Mouse (Mus musculus): ENCODE data around the gene Sfxn5. TPM values are rescaled to one million over a fixed set of nuclear protein-coding genes. Genes with fewer than 3 reads are reported as not detected.
A peak's percentile ranks its signal among the peaks of the same experiment; 100 is the strongest.

The Sfxn5 gene
- 6.7 and 7.7 TPM in 2 replicates for polyA plus RNA-seq (2015; fragmentation: Nextera tagmentation; extraction: Ambion mirVana)

DNA sequence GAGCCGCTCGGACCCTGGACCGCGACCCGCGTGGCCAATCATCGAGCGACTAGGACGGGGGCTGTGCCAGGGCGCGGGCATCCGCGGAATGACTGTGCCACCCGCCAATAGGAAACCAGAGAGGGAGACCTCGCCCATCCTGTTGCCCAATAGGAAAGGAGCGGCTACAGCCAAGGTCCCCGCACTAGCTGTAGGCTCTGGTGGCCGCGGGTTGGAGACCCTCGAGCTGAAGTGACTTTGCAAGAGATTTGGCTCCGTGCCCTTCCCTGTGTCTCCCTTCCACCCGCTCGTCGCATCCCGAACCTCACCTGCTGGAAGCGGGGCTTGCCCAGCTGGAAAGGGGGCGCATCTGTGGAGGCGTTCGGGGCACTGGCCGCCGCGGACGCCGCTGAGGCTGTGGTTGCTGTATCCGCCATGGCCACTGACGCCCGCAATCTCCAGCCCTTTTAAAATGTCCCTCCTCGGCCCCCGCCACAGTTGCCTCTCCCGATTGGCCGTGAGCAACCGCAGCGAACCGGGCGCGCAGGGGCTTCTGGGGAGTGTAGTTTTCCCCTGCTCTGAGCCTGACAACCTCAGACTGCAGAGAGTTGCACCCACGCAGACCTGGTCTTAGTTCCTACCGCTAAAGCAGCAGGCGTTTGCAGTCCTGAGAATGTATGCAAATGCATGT, at the start of gene Sfxn5:
Gene Sfxn5 (minus strand): TSS at position 423 of the 670 bp plus-strand sequence.
- WGBS = under 1% methylated on average over 49 of the region's 49 CpGs
- Histone ChIP-seq H3K27ac (peak within 1 kb of the TSS; percentile 93), H3K27me3 (replicated peaks) (no peaks in the 10 kb centered on the region), H3K4me1 (replicated peaks) (peaks cover 16% of the 10 kb centered on the region), H3K9me3 (no peaks in the 10 kb centered on the region), H3K36me3 (no peaks in the 10 kb centered on the region), H3K4me3 (replicated peaks) (peak within 1 kb of the TSS; percentile 57), H3K9ac (peak within 1 kb of the TSS; percentile 61), H3K4me2 (replicated peaks) (peak within 1 kb of the TSS; percentile 96)
- peak; percentile 97 for ATAC-seq

DNA sequence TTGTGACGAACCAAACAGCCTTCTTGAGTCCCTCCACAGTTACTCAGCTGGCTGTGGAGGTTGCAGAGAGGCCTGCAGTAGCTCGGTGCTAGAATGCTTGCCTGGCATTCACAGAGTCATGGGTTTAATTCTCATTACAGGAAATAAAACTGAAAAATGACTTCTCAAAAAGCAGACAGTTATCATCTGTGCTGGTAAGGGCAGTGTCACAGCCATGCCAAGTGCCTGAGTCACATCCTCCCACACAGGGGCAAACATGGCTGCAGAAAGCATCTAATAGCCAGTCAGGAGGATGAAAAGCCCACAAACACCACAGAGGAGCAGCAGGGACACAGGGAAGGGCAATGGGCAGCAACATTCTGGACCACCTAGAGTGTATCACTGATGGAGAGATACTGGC, 49.6 kb upstream of the Sfxn5 start:
- ATAC-seq = no peak
- no peak overlapping the region for H3K9ac ChIP-seq
- no peaks in the 10 kb centered on the region for H3K36me3 ChIP-seq
- peaks cover 6% of the 10 kb centered on the region; the same call in 1 of the 2 replicates for H3K4me1 ChIP-seq (replicated peaks)
- no peak overlapping the region for H3K27ac ChIP-seq
- no peak overlapping the region for H3K4me3 ChIP-seq (replicated peaks)
- 84% methylated on average over 2 of the region's 2 CpGs for WGBS
- no peaks in the 10 kb centered on the region for H3K27me3 ChIP-seq (replicated peaks)
- no peak overlapping the region for H3K4me2 ChIP-seq (replicated peaks)
- H3K9me3 ChIP-seq = no peaks in the 10 kb centered on the region

GRCm38 (mm10) chr6:85381648-85382020, 48.4 kb upstream of the Sfxn5 start:
- H3K4me3 ChIP-seq (replicated peaks) = no peak overlapping the region
- 85% methylated on average over 10 of the region's 10 CpGs for WGBS

DNA sequence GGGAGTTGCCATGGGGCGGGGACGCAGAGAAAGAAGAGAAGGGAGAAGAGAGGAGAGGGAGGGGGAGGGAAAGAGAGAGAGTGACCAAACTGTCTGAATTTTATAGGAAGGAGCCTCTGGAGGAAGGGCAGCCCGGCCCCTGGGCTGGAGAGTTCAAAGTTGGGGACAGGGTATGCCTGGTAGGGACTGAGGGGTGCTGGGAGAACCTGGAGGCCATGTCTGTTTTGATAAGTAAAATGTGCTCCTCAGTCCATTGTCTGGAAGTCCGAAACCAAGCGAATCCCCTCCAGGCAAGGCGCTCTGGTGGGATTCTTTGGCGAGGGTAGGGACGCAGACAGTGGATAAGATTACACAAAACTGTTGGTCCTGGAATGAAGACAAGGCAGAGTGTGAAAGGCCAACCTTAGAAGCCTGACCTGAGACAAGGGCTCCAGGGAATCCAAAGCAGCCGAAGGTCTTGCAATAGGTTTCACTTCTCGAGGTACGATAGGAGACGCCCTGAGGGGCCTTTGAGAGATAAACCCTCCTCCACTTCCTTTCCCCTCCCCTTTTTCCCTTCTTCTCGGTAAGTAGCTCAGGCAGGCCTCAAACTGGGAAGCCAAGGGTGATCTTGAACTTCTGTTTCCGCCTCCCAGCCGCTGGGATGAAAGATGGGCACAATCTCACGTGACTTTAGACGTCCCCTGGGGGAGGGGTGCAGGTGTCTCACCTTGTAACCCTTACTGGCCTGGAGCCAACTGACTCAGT, 47.9 kb upstream of the Sfxn5 start:
- Histone ChIP-seq H3K9me3 (no peaks in the 10 kb centered on the region), H3K4me3 (replicated peaks) (no peak overlapping the region), H3K4me2 (replicated peaks) (peak overlapping the region; percentile 40), H3K27ac (no peak overlapping the region), H3K4me1 (replicated peaks) (peaks cover 6% of the 10 kb centered on the region; the same call in 1 of the 2 replicates), H3K9ac (no peak overlapping the region), H3K27me3 (replicated peaks) (no peaks in the 10 kb centered on the region), H3K36me3 (no peaks in the 10 kb centered on the region)
- ATAC-seq = peak; percentile 30
- WGBS = 30% methylated on average over 17 of the region's 17 CpGs

More at GRCm38 (mm10) chr6:85381648-85382020, 48.4 kb upstream of the Sfxn5 start:
- Histone ChIP-seq H3K36me3 (no peaks in the 10 kb centered on the region), H3K27ac (no peak overlapping the region), H3K27me3 (replicated peaks) (no peaks in the 10 kb centered on the region), H3K9ac (no peak overlapping the region), H3K9me3 (no peaks in the 10 kb centered on the region), H3K4me2 (replicated peaks) (no peak overlapping the region), H3K4me1 (replicated peaks) (peaks cover 6% of the 10 kb centered on the region; the same call in 1 of the 2 replicates)
- no peak for ATAC-seq

DNA sequence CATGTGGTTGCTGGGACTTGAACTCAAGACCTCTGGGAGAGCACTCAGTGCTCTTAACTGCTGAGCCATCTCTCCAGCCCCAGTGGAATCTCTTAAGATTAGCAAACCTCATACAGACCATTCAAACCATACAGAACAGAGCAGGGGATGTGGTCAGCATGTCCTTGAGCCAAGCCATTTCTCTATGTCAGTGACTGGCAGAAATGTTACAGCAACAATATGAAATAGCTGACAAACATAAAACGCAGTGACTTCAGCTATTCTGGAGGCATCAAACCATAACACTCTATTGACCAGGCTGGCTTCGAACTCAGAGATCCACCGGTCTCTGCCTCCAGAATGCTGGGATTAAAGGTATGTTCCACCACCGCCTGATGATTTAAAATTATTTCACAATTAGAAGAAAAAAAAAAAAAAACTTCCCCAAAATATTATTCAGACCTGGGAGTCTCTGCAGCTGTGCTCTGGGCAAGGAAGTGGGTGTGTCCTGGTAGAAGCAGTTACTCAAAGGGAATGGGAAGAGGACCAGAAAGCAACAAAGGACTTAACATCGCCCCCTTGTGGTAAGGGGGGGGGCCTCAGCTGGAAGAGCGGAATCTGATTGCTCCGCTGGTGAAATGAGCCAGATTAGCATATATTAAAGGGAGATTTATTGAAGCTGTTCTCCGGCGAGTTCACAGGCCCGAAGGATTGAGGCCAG, 47.1 kb upstream of the Sfxn5 start:
- peak; percentile 82 for ATAC-seq
- H3K9me3 ChIP-seq = no peaks in the 10 kb centered on the region
- H3K9ac ChIP-seq = no peak overlapping the region
- H3K27ac ChIP-seq = no peak overlapping the region
- peak overlapping the region; percentile 40 for H3K4me2 ChIP-seq (replicated peaks)
- no peaks in the 10 kb centered on the region for H3K36me3 ChIP-seq
- no peak overlapping the region for H3K4me3 ChIP-seq (replicated peaks)
- peaks cover 6% of the 10 kb centered on the region; the same call in 1 of the 2 replicates for H3K4me1 ChIP-seq (replicated peaks)
- 27% methylated on average over 10 of the region's 10 CpGs for WGBS
- no peaks in the 10 kb centered on the region for H3K27me3 ChIP-seq (replicated peaks)

- Histone ChIP-seq H3K36me3 (no peaks in the 10 kb centered on the region), H3K4me3 (replicated peaks) (no peak overlapping the region), H3K9me3 (no peaks in the 10 kb centered on the region), H3K27ac (no peak overlapping the region), H3K4me2 (replicated peaks) (no peak overlapping the region), H3K27me3 (replicated peaks) (no peaks in the 10 kb centered on the region), H3K9ac (no peak overlapping the region), H3K4me1 (replicated peaks) (peaks cover 10% of the 10 kb centered on the region)
- ATAC-seq = no peak
- WGBS = 51% methylated on average over 8 of the region's 8 CpGs
Measured at GRCm38 (mm10) chr6:85378629-85379028, 45.4 kb upstream of the Sfxn5 start.

GRCm38 (mm10) chr6:85377876-85378275, 44.7 kb upstream of the Sfxn5 start:
- Histone ChIP-seq H3K27ac (no peak overlapping the region), H3K4me1 (replicated peaks) (peaks cover 16% of the 10 kb centered on the region), H3K4me3 (replicated peaks) (no peak overlapping the region), H3K4me2 (replicated peaks) (no peak overlapping the region), H3K27me3 (replicated peaks) (no peaks in the 10 kb centered on the region), H3K9ac (no peak overlapping the region), H3K36me3 (no peaks in the 10 kb centered on the region), H3K9me3 (no peaks in the 10 kb centered on the region)
- ATAC-seq = no peak
- 45% methylated on average over 5 of the region's 5 CpGs for WGBS

- Histone ChIP-seq H3K4me2 (replicated peaks) (no peak overlapping the region), H3K27ac (0 out of 2 replicates have a peak overlapping the region, but pooled peaks have one; percentile 32), H3K9ac (no peak overlapping the region), H3K4me3 (replicated peaks) (no peak overlapping the region), H3K9me3 (no peaks in the 10 kb centered on the region), H3K4me1 (replicated peaks) (peaks cover 23% of the 10 kb centered on the region), H3K27me3 (replicated peaks) (no peaks in the 10 kb centered on the region), H3K36me3 (no peaks in the 10 kb centered on the region)
- WGBS = 56% methylated on average over 4 of the region's 4 CpGs
- no peak for ATAC-seq
Measured at GRCm38 (mm10) chr6:85377066-85377734, 44.0 kb upstream of the Sfxn5 start.

DNA sequence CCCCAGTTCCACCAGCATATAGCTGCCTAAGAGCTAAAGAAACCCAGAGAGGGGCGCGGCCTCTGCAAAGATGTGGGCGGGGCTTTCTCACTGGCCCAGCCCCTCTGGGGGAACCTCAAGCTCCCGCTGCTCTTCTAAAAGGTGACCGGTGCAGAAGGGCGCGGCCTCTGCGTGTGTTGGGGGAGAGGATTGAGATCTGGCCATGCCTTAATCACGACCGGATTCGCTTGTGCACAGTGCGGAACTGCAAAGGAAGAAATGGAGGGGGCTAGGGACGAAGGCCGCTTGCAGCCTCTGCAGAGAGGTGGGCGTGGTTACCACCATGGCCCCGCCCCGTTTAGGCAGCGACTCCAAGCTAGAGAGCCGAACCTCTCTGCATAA, 41.5 kb upstream of the Sfxn5 start:
- H3K9ac ChIP-seq = peak overlapping the region; percentile 24
- WGBS = 0% methylated on average over 19 of the region's 19 CpGs
- peak overlapping the region; percentile 92 for H3K4me2 ChIP-seq (replicated peaks)
- ATAC-seq = peak; percentile 97
- H3K9me3 ChIP-seq = no peaks in the 10 kb centered on the region
- H3K27ac ChIP-seq = no peak overlapping the region; the same call in 1 of the 2 replicates
- peaks cover 22% of the 10 kb centered on the region for H3K4me1 ChIP-seq (replicated peaks)
- no peaks in the 10 kb centered on the region for H3K36me3 ChIP-seq
- H3K27me3 ChIP-seq (replicated peaks) = no peaks in the 10 kb centered on the region
- peak overlapping the region; percentile 74 for H3K4me3 ChIP-seq (replicated peaks)

DNA sequence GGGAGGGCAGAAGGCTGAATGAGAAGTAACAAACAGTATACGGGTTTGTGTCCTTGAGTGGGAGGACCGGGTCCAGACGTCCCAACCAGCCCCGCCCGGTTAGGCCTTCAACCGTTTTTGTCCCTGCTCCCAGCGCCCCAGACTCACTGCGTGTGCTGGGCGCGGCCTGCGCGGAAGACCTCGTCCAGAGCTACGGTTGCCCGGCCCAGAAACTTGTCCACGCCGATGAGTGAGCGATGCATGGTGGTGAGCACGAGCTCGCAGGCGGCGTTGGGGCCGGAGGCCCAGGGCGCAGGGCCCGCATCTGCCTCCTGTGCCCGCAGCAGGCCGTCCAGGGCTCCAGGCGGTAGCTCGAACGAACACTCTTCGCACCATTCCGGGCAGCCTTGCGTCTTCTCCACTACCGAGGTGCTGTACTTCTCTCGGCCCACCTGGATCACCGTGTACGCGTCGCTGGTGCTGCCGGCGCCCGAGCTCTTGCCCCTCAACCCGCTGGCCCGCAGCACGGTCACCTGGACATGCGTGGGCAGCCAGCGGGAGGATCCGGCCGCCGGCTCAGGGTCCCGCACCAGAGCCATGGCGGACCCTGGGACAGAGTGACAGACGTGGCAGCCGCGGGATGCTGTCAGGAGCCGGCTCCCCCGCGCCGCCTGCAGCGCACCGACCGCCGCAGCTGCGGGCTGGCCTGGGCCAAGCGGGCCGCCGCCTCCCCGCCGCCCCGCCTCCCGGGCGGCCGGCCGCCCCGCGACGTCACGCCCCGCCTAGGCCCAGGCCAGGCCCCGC, 40.9 kb upstream of the Sfxn5 start, which contains the start of gene Rab11fip5:
Gene Rab11fip5 (minus strand): TSS at position 684 of the 783 bp plus-strand sequence.
- ATAC-seq = peak; percentile 13
- no peaks in the 10 kb centered on the region for H3K36me3 ChIP-seq
- peak within 1 kb of the TSS; percentile 92 for H3K4me2 ChIP-seq (replicated peaks)
- peak within 1 kb of the TSS; percentile 76 for H3K9ac ChIP-seq
- H3K27ac ChIP-seq = peak within 1 kb of the TSS; percentile 49
- H3K9me3 ChIP-seq = no peaks in the 10 kb centered on the region
- no peaks in the 10 kb centered on the region for H3K27me3 ChIP-seq (replicated peaks)
- WGBS = 2% methylated on average over 70 of the region's 80 CpGs
- peak within 1 kb of the TSS; percentile 74 for H3K4me3 ChIP-seq (replicated peaks)
- peaks cover 27% of the 10 kb centered on the region for H3K4me1 ChIP-seq (replicated peaks)
